Mouse (Mus musculus): Measurements from ENCODE around the gene Azin2. TPM values are rescaled to one million over a fixed set of nuclear protein-coding genes. Genes with fewer than 3 reads are reported as not detected.
A peak's percentile ranks its signal among the peaks of the same experiment; 100 is the strongest.

Azin2 gene
- polyA plus RNA-seq, 1 experiment = 17.4 TPM

GRCm38 (mm10) chr4:128889752-128890630, 72.3 kb downstream of the Azin2 start:
- H3K36me3 ChIP-seq (ENCODE audit: control insufficient read depth, insufficient read depth) = no peaks in the 10 kb centered on the region
- TF ChIP-seq TCF12 (IDR thresholded peaks at IDR 0.05; ENCODE audit: insufficient read depth, poor library complexity, severe bottlenecking) (no peak), MAX (IDR thresholded peaks at IDR 0.05; ENCODE audit: low read depth) (no peak), CEBPB (IDR thresholded peaks at IDR 0.05; ENCODE audit: insufficient read depth, poor library complexity, severe bottlenecking) (no peak), MYOG (IDR thresholded peaks at IDR 0.05; ENCODE audit: control insufficient read depth in 1 of 3, insufficient read depth in 1 of 3, insufficient read length in 2 of 3, low read depth in 2 of 3) (no peak), E2F4 (IDR thresholded peaks at IDR 0.05; ENCODE audit: insufficient read depth) (no peak), MYOD1 (IDR thresholded peaks at IDR 0.05; ENCODE audit: control insufficient read depth in 1 of 3, insufficient read length in 2 of 3, low read depth in 2 of 3) (no peak), POLR2AphosphoS2 (IDR thresholded peaks at IDR 0.05; ENCODE audit: insufficient read length, low read depth) (no peak), POLR2A (IDR thresholded peaks at IDR 0.05; ENCODE audit: insufficient read length, low read depth) (no peak), SRF (IDR thresholded peaks at IDR 0.05; ENCODE audit: control insufficient read depth, insufficient read length, low read depth) (no peak), TCF3 (IDR thresholded peaks at IDR 0.05; ENCODE audit: insufficient read length, low read depth) (no peak), USF1 (IDR thresholded peaks at IDR 0.05; ENCODE audit: low read depth) (no peak), REST (IDR thresholded peaks at IDR 0.05; ENCODE audit: insufficient read depth, insufficient read length) (no peak)
- H3K4me2 ChIP-seq (ENCODE audit: low read depth) = no peak overlapping the region
- H3K79me2 ChIP-seq (ENCODE audit: control insufficient read depth, insufficient read depth) = no peaks in the 10 kb centered on the region
- no peak overlapping the region for H3ac ChIP-seq (ENCODE audit: control insufficient read depth, insufficient read length)
- peaks cover 27% of the 10 kb centered on the region for H3K27me3 ChIP-seq (ENCODE audit: control insufficient read depth, insufficient read depth, insufficient read length)
- no peak overlapping the region for H3K4me3 ChIP-seq

- H3ac ChIP-seq (ENCODE audit: control insufficient read depth, insufficient read length) = no peak overlapping the region
- no peaks in the 10 kb centered on the region for H3K79me2 ChIP-seq (ENCODE audit: control insufficient read depth, insufficient read depth)
- peaks cover 25% of the 10 kb centered on the region for H3K27me3 ChIP-seq (ENCODE audit: control insufficient read depth, insufficient read depth, insufficient read length)
- TF ChIP-seq POLR2AphosphoS2 (IDR thresholded peaks at IDR 0.05; ENCODE audit: insufficient read length, low read depth) (no peak), SRF (IDR thresholded peaks at IDR 0.05; ENCODE audit: control insufficient read depth, insufficient read length, low read depth) (no peak), MYOD1 (IDR thresholded peaks at IDR 0.05; ENCODE audit: control insufficient read depth in 1 of 3, insufficient read length in 2 of 3, low read depth in 2 of 3) (no peak), E2F4 (IDR thresholded peaks at IDR 0.05; ENCODE audit: insufficient read depth) (no peak), MAX (IDR thresholded peaks at IDR 0.05; ENCODE audit: low read depth) (no peak), REST (IDR thresholded peaks at IDR 0.05; ENCODE audit: insufficient read depth, insufficient read length) (no peak), MYOG (IDR thresholded peaks at IDR 0.05; ENCODE audit: control insufficient read depth in 1 of 3, insufficient read depth in 1 of 3, insufficient read length in 2 of 3, low read depth in 2 of 3) (no peak)
- H3K36me3 ChIP-seq (ENCODE audit: control insufficient read depth, insufficient read depth) = no peaks in the 10 kb centered on the region
- no peak overlapping the region for H3K4me2 ChIP-seq (ENCODE audit: low read depth)
- no peak overlapping the region for H3K4me3 ChIP-seq
Measured at GRCm38 (mm10) chr4:128888436-128888990, 73.7 kb downstream of the Azin2 start.

- no peak overlapping the region for H3K4me3 ChIP-seq
- H3K36me3 ChIP-seq (ENCODE audit: control insufficient read depth, insufficient read depth) = no peaks in the 10 kb centered on the region
- no peak overlapping the region for H3ac ChIP-seq (ENCODE audit: control insufficient read depth, insufficient read length)
- no peak overlapping the region for H3K4me2 ChIP-seq (ENCODE audit: low read depth)
- H3K79me2 ChIP-seq (ENCODE audit: control insufficient read depth, insufficient read depth) = no peaks in the 10 kb centered on the region
- no peak for TF ChIP-seq CEBPB (IDR thresholded peaks at IDR 0.05; ENCODE audit: insufficient read depth, poor library complexity, severe bottlenecking)
- TF ChIP-seq MAX (IDR thresholded peaks at IDR 0.05; ENCODE audit: low read depth) = no peak
- peak in 2 of 3 experiments; percentile 62 to 80 for TF ChIP-seq MYOD1 (IDR thresholded peaks at IDR 0.05; ENCODE audit: control insufficient read depth in 1 of 3, insufficient read length in 2 of 3, low read depth in 2 of 3)
- TF ChIP-seq POLR2A (IDR thresholded peaks at IDR 0.05; ENCODE audit: insufficient read length, low read depth) = no peak
- no peak for TF ChIP-seq SRF (IDR thresholded peaks at IDR 0.05; ENCODE audit: control insufficient read depth, insufficient read length, low read depth)
- no peak for TF ChIP-seq USF1 (IDR thresholded peaks at IDR 0.05; ENCODE audit: low read depth)
- TF ChIP-seq MYOG (IDR thresholded peaks at IDR 0.05; ENCODE audit: control insufficient read depth in 1 of 3, insufficient read depth in 1 of 3, insufficient read length in 2 of 3, low read depth in 2 of 3) = peak in 2 of 3 experiments; percentile 47 to 66
- H3K27me3 ChIP-seq (ENCODE audit: control insufficient read depth, insufficient read depth, insufficient read length) = peaks cover 17% of the 10 kb centered on the region
Measured at GRCm38 (mm10) chr4:128887641-128888091, 74.6 kb downstream of the Azin2 start.

- Histone ChIP-seq H3ac (ENCODE audit: control insufficient read depth, insufficient read length) (no peak overlapping the region), H3K36me3 (ENCODE audit: control insufficient read depth, insufficient read depth) (no peaks in the 10 kb centered on the region)
- TF ChIP-seq SRF (IDR thresholded peaks at IDR 0.05; ENCODE audit: control insufficient read depth, insufficient read length, low read depth) = no peak
- TF ChIP-seq E2F4 (IDR thresholded peaks at IDR 0.05; ENCODE audit: insufficient read depth) = no peak
- TF ChIP-seq USF1 (IDR thresholded peaks at IDR 0.05; ENCODE audit: low read depth) = no peak
- TF ChIP-seq TCF3 (IDR thresholded peaks at IDR 0.05; ENCODE audit: insufficient read length, low read depth) = no peak
- no peak for TF ChIP-seq TCF12 (IDR thresholded peaks at IDR 0.05; ENCODE audit: insufficient read depth, poor library complexity, severe bottlenecking)
- TF ChIP-seq MAX (IDR thresholded peaks at IDR 0.05; ENCODE audit: low read depth) = no peak
- no peak for TF ChIP-seq POLR2AphosphoS2 (IDR thresholded peaks at IDR 0.05; ENCODE audit: insufficient read length, low read depth)
- no peak for TF ChIP-seq POLR2A (IDR thresholded peaks at IDR 0.05; ENCODE audit: insufficient read length, low read depth)
- TF ChIP-seq CEBPB (IDR thresholded peaks at IDR 0.05; ENCODE audit: insufficient read depth, poor library complexity, severe bottlenecking) = no peak
- TF ChIP-seq REST (IDR thresholded peaks at IDR 0.05; ENCODE audit: insufficient read depth, insufficient read length) = no peak
- TF ChIP-seq MYOG (IDR thresholded peaks at IDR 0.05; ENCODE audit: control insufficient read depth in 1 of 3, insufficient read depth in 1 of 3, insufficient read length in 2 of 3, low read depth in 2 of 3) = no peak
- TF ChIP-seq MYOD1 (IDR thresholded peaks at IDR 0.05; ENCODE audit: control insufficient read depth in 1 of 3, insufficient read length in 2 of 3, low read depth in 2 of 3) = no peak
Measured at GRCm38 (mm10) chr4:128887026-128887425, 75.2 kb downstream of the Azin2 start.

More at GRCm38 (mm10) chr4:128887026-128887425, 75.2 kb downstream of the Azin2 start:
- Histone ChIP-seq H3K27me3 (ENCODE audit: control insufficient read depth, insufficient read depth, insufficient read length) (peaks cover 15% of the 10 kb centered on the region), H3K4me2 (ENCODE audit: low read depth) (no peak overlapping the region), H3K4me3 (no peak overlapping the region), H3K79me2 (ENCODE audit: control insufficient read depth, insufficient read depth) (no peaks in the 10 kb centered on the region)
